Mouse (Mus musculus): ENCODE measurements around the gene Shoc2.
"Not testable (repeated sequence)": the region's sequence is repeated elsewhere in the genome, so short reads cannot be mapped to it uniquely, and the experiment has no call there.

The Shoc2 gene

DNA sequence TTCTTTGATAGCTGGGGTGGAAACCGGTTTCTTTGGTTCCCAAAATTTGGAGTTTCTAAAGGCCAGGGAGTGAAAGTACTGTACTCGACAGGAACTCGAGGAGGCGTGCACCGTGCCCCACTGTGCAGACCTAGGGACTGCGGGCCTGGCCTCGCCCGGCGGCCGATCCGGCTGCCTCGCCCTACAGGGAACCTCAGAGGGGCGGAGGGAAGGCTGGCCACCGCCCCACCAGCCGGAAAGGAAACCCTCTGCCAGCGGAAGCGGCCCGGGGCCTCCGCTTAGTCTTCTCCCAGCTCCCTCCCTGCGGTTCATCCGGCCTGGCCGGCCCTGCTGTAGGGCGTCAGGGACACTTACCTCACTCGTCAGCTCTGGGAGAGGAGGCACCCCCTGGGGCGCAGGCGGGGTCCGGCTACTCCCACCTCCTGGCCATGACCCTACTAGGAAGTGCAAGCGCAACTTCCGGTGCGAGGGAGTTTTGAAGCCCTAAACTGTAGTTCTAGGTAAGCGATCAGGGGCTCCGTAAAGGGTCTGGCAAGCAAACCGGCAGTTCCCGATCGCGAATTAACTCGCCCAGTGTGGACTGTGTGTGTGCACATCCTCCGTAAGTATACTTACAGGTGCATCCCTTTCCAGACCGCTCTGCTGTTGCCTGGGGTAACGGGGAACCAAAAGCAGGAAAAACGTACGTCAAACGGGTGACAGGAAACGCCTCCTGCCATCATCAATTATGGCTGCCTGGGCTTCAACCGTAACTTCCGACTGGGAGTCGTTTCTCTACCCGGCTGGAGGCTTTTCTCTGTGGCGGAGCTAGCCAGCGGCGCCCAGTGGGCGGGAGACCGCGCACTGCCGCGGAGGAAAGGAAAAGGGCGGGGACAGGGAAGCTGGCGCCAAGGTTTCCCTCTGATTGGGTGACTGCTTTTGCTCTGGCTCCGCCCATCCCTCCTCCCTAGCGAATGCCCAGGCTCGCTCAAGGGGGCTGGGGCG, at the start of gene Shoc2, which contains the start of gene Bbip1:
TSS of gene Shoc2 (plus strand) at position 505 of the 984 bp plus-strand sequence.
TSS of gene Bbip1 (minus strand) at position 826 of the 984 bp plus-strand sequence.
- DNase-seq (ENCODE audit: low spot score) = peak; percentile 97

DNA sequence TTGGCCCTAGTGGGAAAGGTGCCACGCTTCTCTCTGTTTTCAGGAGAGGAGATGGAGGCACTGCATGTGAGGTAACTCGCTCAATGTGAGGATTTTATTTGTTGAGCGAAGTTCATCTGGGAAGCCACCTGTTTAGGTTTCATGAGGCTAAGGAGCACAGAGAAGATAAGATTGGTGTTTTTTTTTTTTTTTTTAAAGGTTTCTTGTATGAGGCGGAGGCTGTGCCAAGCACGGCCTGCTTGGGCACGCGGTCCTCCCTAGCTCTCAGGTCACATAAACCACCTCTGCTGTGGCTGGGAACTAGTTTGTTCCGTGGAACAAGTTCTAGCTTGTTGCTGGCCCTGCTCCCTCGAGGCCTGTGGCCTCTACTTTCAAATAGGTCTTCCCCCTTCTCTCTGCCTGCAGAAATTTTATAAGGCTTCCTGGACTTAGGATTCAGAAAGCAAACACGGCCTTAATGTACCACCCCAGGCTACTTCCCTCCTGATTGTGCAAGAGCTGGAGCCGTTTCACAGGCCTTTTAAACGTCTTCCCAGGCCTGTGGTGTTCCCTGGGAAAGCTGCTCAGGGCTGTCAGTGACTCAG, 49.5 kb upstream of the Shoc2 start:
- no peak for DNase-seq (ENCODE audit: low spot score)

DNA sequence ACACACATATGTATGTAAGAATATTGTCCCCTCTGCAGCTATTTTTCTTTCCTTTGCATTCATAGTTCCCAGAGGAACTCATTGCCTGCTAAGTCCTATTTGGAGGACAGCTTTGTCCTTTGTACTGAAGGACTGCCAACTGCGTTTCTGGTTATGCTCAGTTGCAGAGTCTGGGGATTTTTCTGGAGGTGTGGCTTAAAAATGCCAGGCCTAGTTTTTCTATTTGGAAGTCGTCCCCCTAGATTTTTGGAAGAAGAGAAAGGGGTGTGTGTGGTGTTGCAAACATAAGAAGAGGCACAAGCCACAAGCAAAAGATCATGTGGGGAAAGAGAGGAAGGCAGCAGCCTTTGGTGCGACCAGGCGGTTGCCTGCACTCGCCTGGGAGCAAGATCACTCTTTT, 46.1 kb upstream of the Shoc2 start:
- DNase-seq (ENCODE audit: low spot score) = no peak

DNA sequence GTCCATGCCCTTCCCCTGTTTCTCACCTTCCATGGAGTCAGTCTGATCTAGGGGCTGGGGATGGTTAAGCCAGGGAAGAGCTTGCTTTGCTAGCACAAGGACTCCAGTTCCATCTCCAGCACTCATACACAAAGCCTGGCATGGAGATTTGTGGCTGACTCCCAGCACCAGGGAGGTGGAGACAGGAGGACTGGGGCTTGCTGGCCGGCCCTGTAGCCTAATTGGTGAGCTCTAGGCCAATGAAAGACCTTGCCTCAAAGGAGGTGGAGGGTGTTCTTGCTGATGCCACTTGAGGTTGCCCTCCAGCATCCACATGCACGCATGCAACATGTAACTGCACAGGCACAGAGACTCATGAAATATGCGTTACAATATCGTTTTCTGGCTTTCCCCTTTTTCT, 45.6 kb upstream of the Shoc2 start:
- no peak for DNase-seq (ENCODE audit: low spot score)

DNA sequence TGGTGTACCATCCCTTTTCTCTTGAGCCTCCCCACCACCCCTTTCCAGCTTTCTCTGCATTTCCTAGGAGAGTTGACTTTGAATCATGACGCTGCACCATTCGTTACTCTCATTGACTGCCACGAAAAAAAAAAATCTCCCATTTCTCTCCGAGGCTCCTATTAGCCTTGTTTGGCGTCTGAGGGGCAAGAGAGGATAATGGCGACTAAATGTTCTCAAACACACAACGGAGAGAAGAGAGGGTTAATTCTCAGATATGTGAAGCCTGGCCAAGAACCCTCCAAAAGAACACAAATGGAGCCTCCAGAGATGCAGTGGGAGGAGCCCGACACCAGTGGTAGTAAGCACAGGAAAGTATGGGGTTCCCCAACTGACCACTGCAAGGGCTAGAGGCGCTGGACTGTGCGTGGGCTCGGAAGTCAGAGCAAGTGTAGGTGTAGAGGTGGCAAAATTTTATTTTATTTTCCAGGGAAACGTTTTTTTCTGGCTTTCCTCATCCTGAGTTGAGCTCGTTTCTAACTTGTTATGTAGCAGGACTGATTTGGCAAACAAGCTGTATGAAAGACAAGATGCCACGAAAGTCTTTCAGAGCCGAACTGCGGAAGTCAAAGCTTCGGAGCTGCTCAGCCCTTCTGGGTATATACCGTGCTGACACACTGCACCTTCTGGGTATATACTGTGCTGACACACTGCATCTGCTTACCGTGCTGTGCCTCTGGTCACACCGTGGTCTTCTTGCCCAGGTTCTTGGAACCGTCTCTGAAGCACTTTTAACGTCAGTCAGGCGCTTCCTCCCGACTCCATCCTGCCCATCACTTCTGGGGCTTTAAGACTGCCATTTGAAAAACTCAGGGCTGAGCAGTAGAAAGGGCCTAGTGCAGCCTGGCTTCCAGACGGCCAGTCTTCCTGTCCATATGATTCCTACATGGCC, 44.9 kb upstream of the Shoc2 start:
- DNase-seq (ENCODE audit: low spot score) = no peak

DNA sequence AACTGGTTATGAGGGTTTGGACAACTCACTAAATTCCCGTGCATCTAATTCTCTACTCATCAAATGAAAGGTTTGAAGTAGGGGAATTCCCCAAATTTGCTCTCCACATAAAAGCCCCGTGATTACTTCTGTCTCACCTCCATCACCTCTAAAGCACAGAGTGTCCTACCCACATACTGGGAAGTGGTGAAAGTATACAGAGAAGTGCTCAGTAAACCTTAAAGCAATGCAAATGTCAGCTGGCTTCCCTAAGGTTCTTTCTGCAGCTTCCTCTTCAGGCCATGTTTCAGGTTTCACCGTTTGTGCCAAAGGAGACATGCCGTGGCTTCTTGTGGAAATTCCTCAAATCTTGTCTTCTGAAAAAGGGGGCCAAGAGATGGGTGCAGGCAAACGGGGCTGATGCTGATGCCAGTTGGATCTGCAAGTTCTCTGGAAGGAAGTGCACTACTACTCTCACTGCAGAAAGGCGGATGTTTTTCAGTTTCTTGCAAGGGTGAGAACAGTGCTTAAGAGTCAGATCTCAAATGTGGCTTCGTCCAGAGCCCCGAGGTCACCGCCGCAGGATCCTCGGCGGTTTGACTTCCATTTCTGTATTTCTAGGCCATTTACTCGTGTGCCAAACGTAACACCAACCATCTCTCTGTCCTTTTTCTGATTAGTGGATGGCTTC, 44.0 kb upstream of the Shoc2 start:
- DNase-seq (ENCODE audit: low spot score) = no peak

DNA sequence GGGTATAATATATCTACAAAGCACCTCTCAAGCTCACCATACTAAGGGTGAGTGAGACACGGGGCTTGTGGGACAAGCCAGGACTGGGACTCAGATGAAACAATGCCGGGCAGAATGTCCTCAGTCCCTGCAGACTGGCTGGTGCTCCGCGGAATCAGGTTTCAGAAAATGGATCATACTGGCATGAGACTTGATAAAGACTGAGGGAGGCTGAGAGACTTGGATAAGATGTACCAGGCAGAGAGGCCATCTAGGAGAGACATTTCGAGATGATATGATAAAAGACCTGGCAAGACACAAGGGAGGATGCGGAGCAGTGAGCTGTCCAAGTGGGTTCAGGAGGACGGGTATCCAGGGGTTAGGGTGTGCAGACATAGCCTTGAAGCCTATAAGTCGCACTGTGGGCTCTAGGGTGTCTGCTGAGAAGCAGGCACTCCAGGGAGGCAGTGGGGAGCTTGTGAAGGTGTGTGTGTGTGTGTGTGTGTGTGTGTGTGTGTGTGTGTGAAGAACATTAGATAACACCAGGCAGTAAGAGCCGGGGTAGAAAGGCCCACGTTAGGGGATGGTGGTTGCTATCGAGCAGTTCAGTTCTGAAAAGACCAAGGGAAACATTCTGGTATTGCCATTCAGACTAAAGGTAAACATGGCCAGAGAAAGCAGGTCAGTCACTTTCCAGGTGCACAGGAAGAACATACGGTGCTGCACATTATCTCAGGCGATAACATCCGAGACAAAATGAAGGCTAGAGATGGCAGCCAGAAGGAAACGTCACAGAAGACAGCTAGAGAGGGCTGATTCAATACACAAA, 42.0 kb upstream of the Shoc2 start:
- peak; percentile 22 for DNase-seq (ENCODE audit: low spot score)

DNA sequence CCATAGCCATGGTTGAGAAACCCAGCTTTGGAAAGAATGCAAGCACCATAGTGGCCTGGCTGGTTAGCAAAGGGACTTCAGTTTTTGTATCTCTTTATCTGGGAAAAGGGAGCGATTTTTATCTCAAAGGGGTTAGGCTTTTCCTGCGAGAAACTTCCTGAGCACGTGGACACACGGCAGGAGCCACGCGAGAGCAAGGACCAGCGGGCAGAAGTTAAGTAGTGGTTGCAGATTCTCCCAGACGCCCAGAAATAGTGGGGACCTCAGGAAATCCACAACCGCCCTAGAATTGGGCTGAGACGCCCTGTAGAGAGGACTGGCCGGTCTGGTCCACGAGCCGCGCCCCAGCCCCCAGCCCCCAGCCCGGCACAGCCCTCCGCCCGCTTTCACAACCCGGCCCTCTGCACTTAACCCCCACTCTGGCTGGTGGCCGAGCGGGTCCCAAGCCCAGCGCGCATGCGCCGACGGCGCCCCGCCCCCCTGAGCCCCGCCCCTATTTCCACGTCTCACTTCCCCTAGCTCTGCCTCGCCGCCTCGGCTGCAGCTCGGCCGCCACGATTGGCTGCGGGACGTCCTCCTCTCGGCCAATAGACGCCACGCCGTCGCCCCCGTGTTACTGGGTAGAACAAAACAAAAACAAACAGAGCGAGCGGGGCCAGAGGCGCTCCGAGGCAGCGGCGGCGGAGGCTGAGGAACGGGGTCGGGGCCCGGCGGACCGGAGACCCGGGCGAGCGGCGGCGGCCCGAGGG, 41.2 kb upstream of the Shoc2 start:
- DNase-seq (ENCODE audit: low spot score) = peak; percentile 98

DNA sequence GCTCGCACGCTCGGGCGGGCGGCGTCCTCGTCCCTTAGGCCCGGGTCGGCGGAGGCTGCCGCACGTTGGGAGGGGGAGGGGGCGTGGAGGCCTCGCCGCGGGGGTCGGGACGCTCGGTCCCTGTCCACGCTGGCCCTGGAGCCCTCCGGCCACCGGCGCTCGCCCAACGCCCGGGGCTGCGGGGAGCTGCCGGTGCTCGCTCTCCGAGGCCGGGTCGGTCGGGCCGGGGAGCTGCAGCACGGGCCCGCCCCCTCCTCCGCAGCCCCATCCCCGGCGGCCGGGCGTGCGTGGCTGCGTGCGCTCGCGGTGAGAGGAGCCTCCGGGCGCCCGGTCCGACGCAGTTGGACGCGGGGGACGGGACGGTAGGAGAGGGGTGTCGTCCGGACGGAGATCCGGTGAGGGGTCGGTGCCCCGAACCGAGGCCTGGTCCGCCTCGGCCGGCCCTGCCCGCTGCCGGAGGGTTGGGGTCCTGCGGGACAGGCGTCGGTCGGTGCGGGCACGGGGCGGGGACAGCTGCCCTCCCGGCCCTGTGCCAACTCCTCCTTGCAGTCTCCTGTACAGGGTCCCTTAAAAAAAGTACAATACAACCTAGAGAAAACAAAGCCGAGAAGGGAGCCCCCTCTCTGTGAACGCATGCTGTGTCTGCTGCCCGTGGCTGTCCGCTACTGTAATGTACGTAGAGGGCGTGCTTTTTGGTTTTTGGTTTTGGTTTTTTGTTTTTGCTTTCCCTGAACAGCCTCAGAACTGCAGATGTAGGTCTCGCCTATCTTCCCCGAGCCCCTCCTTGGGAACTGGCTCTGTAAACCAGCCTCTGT, 40.4 kb upstream of the Shoc2 start:
- peak; percentile 53 for DNase-seq (ENCODE audit: low spot score)

DNA sequence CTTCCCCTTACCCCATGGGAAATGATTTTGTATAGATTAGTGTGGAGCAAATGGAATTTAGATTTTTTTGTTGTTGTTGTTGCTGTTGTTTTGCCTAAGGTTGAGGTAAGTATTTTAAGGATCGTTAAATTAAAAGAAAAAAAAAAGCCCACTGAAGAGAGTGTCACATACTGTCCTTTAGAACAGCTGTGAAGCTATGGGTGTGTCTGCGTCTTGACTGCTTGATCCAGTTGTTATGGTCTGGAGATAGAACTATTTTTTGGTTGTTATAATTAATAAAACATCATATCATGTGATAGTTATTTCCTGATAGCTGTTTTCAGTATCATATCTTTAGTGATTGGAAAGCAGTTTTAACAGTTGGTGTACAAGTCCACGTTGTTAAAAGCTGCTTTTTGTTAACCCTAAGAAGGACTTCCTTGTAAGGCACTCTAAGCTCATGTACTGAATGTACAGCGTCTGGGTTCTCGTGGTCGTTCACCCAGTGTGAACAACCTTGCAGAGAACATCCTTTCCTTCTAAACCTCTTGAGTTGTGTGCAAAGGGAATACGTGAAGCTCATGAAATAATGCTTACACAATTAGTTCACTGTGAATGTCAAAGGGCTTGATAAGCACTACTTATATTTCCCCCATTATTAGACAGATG, 39.1 kb upstream of the Shoc2 start:
- DNase-seq (ENCODE audit: low spot score) = no peak

DNA sequence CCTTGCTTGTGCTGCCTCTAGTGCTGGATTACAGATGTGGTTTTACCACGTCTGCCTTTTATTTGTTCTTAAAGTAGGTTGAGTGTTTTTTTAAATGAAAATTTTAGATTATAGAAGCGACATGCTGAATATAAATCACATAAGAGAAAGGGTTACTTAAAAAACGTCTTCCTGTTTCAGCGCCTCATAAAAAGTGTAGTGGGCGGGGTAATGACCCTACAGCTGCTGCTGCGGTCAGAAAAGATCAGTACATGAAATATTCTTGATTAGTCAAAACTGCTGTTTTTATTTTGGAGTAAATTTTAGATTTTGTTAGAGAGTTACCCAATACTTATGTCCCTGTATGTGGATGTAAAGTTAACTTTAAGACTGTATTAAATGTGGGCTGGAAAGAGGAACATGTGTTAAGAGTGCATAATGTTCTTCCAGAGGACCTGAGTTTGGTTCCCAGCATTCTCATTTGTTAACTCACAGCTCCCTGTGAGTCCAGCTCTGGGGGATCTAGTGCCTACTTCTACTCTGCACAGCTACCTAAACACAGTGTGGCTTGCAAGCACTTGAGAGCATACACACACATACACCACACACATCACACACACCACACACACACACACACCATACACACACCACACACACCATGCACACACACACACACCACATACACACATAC, 37.9 kb upstream of the Shoc2 start:
- DNase-seq (ENCODE audit: low spot score) = no peak

DNA sequence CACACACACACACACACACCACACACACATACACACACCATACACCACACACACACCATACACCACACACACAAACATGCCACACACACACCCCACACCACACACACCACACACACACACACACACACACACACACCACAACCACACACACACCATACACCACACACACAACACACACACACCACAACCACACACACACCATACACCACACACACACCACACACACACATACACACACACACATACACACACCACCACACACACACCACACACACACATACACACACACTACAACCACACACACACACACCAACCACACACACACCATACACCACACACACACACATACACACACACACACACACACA, 37.4 kb upstream of the Shoc2 start:
- DNase-seq (ENCODE audit: low spot score) = not testable (repeated sequence)

DNA sequence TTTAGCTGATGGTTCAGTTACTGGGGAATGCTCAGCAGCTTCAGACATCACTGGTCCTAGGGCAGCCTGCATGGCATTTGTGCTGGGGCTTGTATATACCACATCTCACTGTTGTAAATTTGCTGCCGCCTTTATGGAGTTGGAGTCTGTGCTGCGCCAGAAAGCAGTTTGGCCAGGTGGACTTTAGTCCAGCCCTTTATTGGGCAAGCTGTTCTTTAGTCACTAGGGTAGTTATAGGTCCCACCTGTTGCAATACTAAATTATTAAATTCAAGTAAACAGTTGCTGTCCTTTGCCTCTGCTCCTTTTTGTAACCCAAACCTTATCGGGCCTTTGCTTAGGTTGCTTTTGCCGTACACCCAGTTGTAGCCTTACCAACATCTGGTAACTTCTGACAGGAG, 29.2 kb upstream of the Shoc2 start:
- DNase-seq (ENCODE audit: low spot score) = no peak

DNA sequence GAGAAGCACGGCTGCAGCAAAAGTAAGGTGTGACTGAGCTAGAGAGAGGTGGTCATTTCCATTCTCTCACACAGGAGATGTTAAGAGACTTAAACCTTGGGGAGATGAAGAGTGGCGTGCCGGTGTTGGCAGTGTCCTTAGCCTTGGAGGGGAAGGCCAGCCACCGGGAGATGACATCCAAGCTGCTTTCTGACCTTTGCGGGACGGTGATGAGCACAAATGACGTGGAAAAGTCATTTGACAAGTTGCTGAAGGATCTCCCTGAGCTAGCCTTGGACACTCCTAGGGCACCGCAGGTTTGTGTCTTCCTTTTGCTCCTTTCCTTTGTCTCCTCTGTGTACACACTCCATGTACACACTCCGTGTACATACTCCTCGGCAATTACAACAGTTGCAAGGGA, 24.6 kb upstream of the Shoc2 start:
- DNase-seq (ENCODE audit: low spot score) = no peak

DNA sequence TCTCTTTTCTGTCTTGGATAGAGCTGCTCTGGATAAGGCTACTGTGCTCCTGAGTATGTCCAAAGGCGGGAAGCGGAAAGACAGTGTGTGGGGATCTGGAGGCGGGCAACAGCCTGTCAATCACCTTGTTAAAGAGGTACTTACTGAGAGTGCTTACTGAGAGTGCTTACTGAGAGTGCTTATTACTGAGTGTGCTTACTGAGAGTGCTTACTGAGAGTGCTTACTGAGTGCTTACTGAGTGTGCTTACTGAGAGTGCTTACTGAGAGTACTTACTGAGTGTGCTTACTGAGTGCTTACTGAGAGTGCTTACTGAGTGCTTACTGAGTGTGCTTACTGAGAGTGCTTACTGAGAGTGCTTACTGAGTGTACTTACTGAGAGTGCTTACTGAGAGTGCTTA, 22.1 kb upstream of the Shoc2 start:
- not testable (repeated sequence) for DNase-seq (ENCODE audit: low spot score)

DNA sequence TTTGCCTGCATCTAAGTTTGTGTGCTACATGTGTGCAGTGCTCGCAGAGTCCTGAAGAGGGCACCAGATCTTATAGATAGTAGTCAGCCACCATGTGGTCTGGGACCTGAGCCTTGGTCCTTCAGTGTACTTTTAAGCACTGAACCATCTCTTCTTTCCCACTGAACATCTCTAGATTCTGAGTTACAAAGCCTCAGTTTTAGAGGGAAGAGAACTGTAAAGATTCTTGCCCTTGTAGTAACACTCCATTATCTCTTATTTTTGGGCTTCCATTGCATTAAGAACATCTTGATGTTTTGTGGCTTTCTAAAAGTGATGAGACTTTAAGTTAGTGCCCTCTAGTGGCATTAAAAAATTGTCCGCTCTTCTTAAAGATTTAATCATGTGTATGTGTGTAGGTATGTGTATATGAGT, 18.8 kb upstream of the Shoc2 start:
- DNase-seq (ENCODE audit: low spot score) = peak; percentile 53

DNA sequence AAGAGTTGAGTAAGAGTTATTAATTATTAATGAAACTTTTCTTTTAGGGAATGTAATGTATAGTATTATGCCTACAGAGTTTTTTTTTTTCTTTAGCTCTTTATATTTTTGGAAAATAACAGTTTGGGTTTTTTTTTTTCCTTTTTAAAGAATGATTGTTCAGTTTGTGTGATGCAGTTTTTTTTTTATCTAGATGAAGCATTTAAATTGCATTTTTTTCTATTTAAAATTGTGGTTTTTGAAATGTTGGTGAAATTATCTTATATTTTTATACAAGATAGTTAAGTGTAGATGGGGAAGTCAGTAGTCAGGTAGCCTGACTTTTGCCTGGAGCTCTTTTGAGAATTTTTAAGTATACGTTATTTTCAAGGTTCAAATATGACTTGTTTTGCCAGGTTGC, 17.4 kb upstream of the Shoc2 start:
- DNase-seq (ENCODE audit: low spot score) = no peak

DNA sequence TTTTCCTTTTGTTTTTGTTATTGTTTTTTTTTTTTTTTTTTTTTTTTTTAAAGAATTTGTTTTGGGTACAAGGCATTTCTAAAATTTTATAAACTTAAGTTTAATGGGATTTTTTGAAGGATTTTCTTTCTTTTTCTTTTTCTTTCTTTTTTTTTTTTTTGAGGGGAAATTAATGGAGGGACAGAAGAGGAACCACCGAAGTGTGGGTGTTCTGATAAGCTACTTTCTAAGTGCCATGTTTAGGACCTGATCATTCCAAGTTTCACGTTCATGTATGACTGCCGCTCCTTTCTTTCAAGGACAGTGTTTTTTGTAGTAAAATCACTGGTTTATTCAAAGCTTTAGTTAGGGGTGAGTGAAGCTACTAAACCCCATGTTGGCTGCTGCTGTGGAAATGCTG, 14.9 kb upstream of the Shoc2 start:
- no peak for DNase-seq (ENCODE audit: low spot score)
